Mouse (Mus musculus): Measurements from ENCODE around the gene Adgrf5.
"Not testable (repeated sequence)": the region's sequence is repeated elsewhere in the genome, so short reads cannot be mapped to it uniquely, and the experiment has no call there.

The Adgrf5 gene

GRCm38 (mm10) chr17:43460245-43461181 lies 100.3 kb downstream of the Adgrf5 start:
- DNase-seq (ENCODE audit: low spot score in 2 of 2), result peak; percentile 44 to 46

GRCm38 (mm10) chr17:43470039-43470438 lies 109.8 kb downstream of the Adgrf5 start:
- DNase-seq (ENCODE audit: low spot score in 2 of 2), result no peak

- no peak for DNase-seq (ENCODE audit: low spot score in 2 of 2)
Measured at GRCm38 (mm10) chr17:43472558-43472957, 112.3 kb downstream of the Adgrf5 start.

- no peak for DNase-seq (ENCODE audit: low spot score in 2 of 2)
Measured at GRCm38 (mm10) chr17:43474775-43475174, 114.5 kb downstream of the Adgrf5 start.

- DNase-seq (ENCODE audit: low spot score in 2 of 2), result no peak
Measured at GRCm38 (mm10) chr17:43477621-43478020, 117.4 kb downstream of the Adgrf5 start.

GRCm38 (mm10) chr17:43485982-43486381 lies 125.7 kb downstream of the Adgrf5 start:
- DNase-seq (ENCODE audit: low spot score in 2 of 2), result no peak

- DNase-seq (ENCODE audit: low spot score in 2 of 2), result no peak
Measured at GRCm38 (mm10) chr17:43488439-43489151, 128.3 kb downstream of the Adgrf5 start.

GRCm38 (mm10) chr17:43490371-43490770 lies 130.1 kb downstream of the Adgrf5 start:
- not testable (repeated sequence) for DNase-seq (ENCODE audit: low spot score in 2 of 2)

GRCm38 (mm10) chr17:43495502-43495901 lies 135.3 kb downstream of the Adgrf5 start:
- DNase-seq (ENCODE audit: low spot score in 2 of 2), result no peak

- no peak for DNase-seq (ENCODE audit: low spot score in 2 of 2)
Measured at GRCm38 (mm10) chr17:43497521-43497920, 137.3 kb downstream of the Adgrf5 start.

- DNase-seq (ENCODE audit: low spot score in 2 of 2), result no peak
Measured at GRCm38 (mm10) chr17:43500513-43500912, 140.3 kb downstream of the Adgrf5 start.

- DNase-seq (ENCODE audit: low spot score in 2 of 2), result no peak
Measured at GRCm38 (mm10) chr17:43501223-43501622, 141.0 kb downstream of the Adgrf5 start.

GRCm38 (mm10) chr17:43501631-43502030 lies 141.4 kb downstream of the Adgrf5 start:
- no peak for DNase-seq (ENCODE audit: low spot score in 2 of 2)

- DNase-seq (ENCODE audit: low spot score in 2 of 2), result no peak
Measured at GRCm38 (mm10) chr17:43502592-43502991, 142.3 kb downstream of the Adgrf5 start, which contains the start of gene Mep1a. Mep1a (minus strand) TSS chr17:43502812.

GRCm38 (mm10) chr17:43503861-43504593 lies 143.8 kb downstream of the Adgrf5 start:
- DNase-seq (ENCODE audit: low spot score in 2 of 2), result no peak

- DNase-seq (ENCODE audit: low spot score in 2 of 2), result no peak
Measured at GRCm38 (mm10) chr17:43504594-43504934, 144.3 kb downstream of the Adgrf5 start.
